Mouse (Mus musculus): Measurements from ENCODE around the gene Atl1. TPM values are rescaled to one million over a fixed set of nuclear protein-coding genes. Genes with fewer than 3 reads are reported as not detected.

Atl1 gene
- 122 and 155 TPM in 2 replicates for polyA plus RNA-seq (2015; fragmentation: Nextera tagmentation; extraction: Ambion mirVana)

GRCm38 (mm10) chr12:69892371-69893251, at the start of gene Atl1, which contains the start of gene Map4k5:
Gene Atl1, plus strand, starts transcription at chr12:69892614.
Gene Map4k5, minus strand, starts transcription at chr12:69893200.
- ATAC-seq (ENCODE audit: low FRiP score) = peak; percentile 97
- Histone ChIP-seq H3K4me2 (peak within 1 kb of the TSS; percentile 71), H3K9ac (replicated peaks) (peak within 1 kb of the TSS; percentile 83), H3K36me3 (no peaks in the 10 kb centered on the region), H3K4me3 (replicated peaks) (peak within 1 kb of the TSS; percentile 98), H3K9me3 (replicated peaks) (no peaks in the 10 kb centered on the region), H3K27me3 (replicated peaks) (no peaks in the 10 kb centered on the region), H3K4me1 (peaks cover 36% of the 10 kb centered on the region), H3K27ac (replicated peaks) (peak within 1 kb of the TSS; percentile 96)
- WGBS = under 1% methylated on average over 112 of the region's 118 CpGs

DNA sequence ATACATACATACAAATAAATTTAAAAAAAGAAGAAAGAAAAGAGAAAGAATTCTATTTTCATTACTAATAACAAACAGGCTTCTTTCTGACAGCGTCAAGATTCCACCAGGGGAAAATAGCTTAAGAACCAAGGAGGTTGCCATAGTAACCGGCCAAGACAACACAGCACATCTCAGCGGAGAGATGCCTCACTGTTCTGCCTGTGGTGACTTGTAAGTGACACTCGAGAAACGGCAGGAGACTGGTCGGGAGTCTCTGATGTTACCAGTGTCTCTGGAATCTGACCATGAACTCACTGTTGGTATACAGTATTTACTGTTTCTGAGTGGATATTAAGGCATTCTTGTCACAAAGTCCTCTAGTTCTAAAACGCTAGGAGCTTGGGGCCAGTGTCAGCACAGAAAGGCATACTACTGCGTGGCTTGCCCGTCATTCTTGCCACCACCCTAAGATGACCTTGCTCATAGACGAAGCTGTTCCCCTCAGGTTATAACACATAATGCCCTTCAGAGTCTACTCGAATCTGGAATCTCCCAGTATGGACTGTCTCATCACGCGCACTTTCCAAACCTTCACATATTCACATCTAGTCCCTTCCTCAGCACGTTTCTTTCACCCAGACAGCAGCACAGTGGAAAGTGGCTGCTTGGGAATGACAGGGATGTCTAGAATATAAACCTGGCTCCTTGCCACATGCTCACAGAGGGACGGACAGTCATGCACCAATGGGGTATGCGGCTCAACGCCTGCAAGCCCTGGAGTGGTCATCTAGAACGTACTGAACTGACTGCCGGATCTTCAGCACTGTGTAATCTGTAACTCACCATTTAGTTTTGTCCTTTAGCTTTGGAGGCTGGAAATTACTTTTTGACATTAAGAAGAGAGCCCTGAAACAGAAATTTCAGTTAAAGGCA, 48.6 kb upstream of the Atl1 start:
- peak; percentile 86; the same call in 1 of the 2 replicates for ATAC-seq (ENCODE audit: low FRiP score)
- H3K9me3 ChIP-seq (replicated peaks) = no peaks in the 10 kb centered on the region
- H3K4me3 ChIP-seq (replicated peaks) = no peak overlapping the region
- H3K4me1 ChIP-seq = peaks cover 6% of the 10 kb centered on the region; the same call in 1 of the 2 replicates
- WGBS = 51% methylated on average over 19 of the region's 19 CpGs
- no peaks in the 10 kb centered on the region for H3K27me3 ChIP-seq (replicated peaks)
- no peak overlapping the region for H3K4me2 ChIP-seq
- H3K27ac ChIP-seq (replicated peaks) = 0 out of 2 replicates have a peak overlapping the region, but pooled peaks have one; percentile 51
- no peak overlapping the region for H3K9ac ChIP-seq (replicated peaks)
- H3K36me3 ChIP-seq = peaks cover 29% of the 10 kb centered on the region

DNA sequence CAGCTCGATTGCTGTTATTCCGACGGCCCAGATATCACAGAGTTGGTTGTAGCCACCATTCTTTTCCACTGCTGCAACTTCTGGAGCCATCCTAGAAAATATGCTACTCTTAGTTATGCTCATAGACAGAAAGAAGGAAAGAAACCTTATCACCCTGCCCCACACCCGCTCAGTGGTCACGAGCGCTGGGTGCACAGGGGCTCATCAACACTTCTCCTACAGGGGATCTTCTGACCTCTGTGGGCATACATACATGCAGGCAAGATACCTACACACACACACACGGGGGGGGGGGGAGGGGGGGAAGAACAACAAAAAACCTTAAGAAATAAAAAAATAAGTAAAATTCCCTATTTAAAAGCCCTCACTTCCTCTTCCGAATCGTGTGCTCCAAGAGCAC, 46.7 kb upstream of the Atl1 start:
- ATAC-seq (ENCODE audit: low FRiP score) = no peak
- no peak overlapping the region for H3K4me2 ChIP-seq
- no peak overlapping the region for H3K27ac ChIP-seq (replicated peaks)
- peaks cover 27% of the 10 kb centered on the region for H3K36me3 ChIP-seq
- no peaks in the 10 kb centered on the region for H3K9me3 ChIP-seq (replicated peaks)
- H3K27me3 ChIP-seq (replicated peaks) = no peaks in the 10 kb centered on the region
- no peak overlapping the region for H3K9ac ChIP-seq (replicated peaks)
- H3K4me3 ChIP-seq (replicated peaks) = no peak overlapping the region
- 90% methylated on average over 9 of the region's 9 CpGs for WGBS
- peaks cover 6% of the 10 kb centered on the region; the same call in 1 of the 2 replicates for H3K4me1 ChIP-seq

- Histone ChIP-seq H3K9ac (replicated peaks) (no peak overlapping the region), H3K4me1 (peaks cover 6% of the 10 kb centered on the region; the same call in 1 of the 2 replicates), H3K27ac (replicated peaks) (no peak overlapping the region), H3K36me3 (peaks cover 25% of the 10 kb centered on the region), H3K4me2 (no peak overlapping the region), H3K27me3 (replicated peaks) (no peaks in the 10 kb centered on the region), H3K4me3 (replicated peaks) (no peak overlapping the region), H3K9me3 (replicated peaks) (no peaks in the 10 kb centered on the region)
- ATAC-seq (ENCODE audit: low FRiP score) = no peak
- 95% methylated on average over 9 of the region's 9 CpGs for WGBS
Observed at GRCm38 (mm10) chr12:69846499-69846898, 45.9 kb upstream of the Atl1 start.

DNA sequence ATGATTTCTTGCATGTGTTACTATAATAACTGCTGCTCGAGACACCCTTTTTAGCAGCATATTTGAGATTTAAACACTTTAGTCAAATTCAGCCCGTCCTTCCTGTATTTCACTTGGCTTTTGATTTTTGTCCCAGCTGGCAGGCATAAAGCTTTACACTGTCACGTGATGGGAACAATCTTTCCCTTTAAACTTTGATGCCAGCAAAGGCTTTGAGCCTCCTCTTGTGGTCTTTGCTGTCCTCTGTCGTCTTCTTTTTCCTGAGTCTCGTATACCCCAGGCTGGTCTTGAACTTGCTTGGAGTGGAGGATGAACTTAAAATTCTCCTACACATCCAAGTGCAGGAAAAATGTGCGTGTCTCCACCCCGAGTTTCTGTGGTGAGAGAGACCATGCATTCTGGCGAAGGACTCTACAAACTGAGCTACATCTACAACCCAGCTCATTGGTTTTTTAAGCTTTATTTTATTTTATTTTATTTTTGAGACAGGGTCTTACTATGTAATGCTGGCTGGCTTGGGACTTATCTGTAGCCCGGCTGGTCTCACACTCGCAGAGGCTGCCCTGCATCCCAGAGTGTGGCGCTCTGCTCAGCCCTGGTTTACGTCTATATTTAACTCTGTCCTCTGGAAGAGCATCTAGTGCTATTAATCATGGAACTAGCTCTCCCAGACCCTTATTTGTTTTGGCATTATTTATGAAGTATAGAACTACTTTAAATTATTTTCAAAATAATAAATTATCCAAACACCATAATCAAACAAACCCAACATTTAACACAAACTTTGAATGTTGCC, 44.1 kb upstream of the Atl1 start:
- WGBS = 85% methylated on average over 12 of the region's 12 CpGs
- H3K27me3 ChIP-seq (replicated peaks) = no peaks in the 10 kb centered on the region
- H3K9ac ChIP-seq (replicated peaks) = no peak overlapping the region
- H3K9me3 ChIP-seq (replicated peaks) = no peaks in the 10 kb centered on the region
- peaks cover 22% of the 10 kb centered on the region for H3K36me3 ChIP-seq
- no peak overlapping the region for H3K4me3 ChIP-seq (replicated peaks)
- no peak overlapping the region for H3K4me2 ChIP-seq
- H3K4me1 ChIP-seq = peaks cover 6% of the 10 kb centered on the region; the same call in 1 of the 2 replicates
- ATAC-seq (ENCODE audit: low FRiP score) = no peak
- H3K27ac ChIP-seq (replicated peaks) = no peak overlapping the region

DNA sequence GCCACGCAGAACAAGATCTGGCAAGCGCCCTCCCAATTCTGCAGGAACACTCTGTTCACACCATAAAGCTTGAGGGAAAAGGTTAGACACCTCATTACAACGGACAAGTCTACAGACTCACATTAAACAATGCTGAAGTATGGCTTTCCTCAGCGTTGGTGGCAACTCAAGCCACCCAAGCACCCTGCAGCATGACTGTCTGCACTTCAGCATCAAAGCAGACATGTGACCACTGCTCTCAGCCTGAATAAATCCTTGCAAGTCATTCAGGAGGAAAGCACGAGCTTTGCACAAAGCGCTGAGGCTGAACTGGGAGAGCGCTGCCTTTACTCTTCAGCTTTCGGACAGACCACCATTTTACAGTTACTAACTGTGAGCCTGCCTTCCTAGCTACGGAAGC, 40.1 kb upstream of the Atl1 start:
- H3K9ac ChIP-seq (replicated peaks) = no peak overlapping the region

GRCm38 (mm10) chr12:69853387-69853786, 39.0 kb upstream of the Atl1 start:
- no peaks in the 10 kb centered on the region for H3K4me1 ChIP-seq
- peaks cover 20% of the 10 kb centered on the region for H3K36me3 ChIP-seq
- no peak overlapping the region for H3K4me2 ChIP-seq
- no peak overlapping the region for H3K9ac ChIP-seq (replicated peaks)
- no peak for ATAC-seq (ENCODE audit: low FRiP score)
- H3K9me3 ChIP-seq (replicated peaks) = no peaks in the 10 kb centered on the region
- H3K4me3 ChIP-seq (replicated peaks) = no peak overlapping the region
- H3K27ac ChIP-seq (replicated peaks) = no peak overlapping the region
- 88% methylated on average over 11 of the region's 11 CpGs for WGBS
- H3K27me3 ChIP-seq (replicated peaks) = no peaks in the 10 kb centered on the region

More for the DNA sequence above, 40.1 kb upstream of the Atl1 start:
- Histone ChIP-seq H3K4me1 (no peaks in the 10 kb centered on the region), H3K27ac (replicated peaks) (no peak overlapping the region), H3K4me3 (replicated peaks) (no peak overlapping the region), H3K9me3 (replicated peaks) (no peaks in the 10 kb centered on the region), H3K27me3 (replicated peaks) (no peaks in the 10 kb centered on the region), H3K36me3 (peaks cover 22% of the 10 kb centered on the region), H3K4me2 (no peak overlapping the region)
- no peak for ATAC-seq (ENCODE audit: low FRiP score)
- WGBS = 79% methylated on average over 9 of the region's 9 CpGs

GRCm38 (mm10) chr12:69853942-69854341, 38.5 kb upstream of the Atl1 start:
- Histone ChIP-seq H3K4me2 (no peak overlapping the region), H3K27me3 (replicated peaks) (no peaks in the 10 kb centered on the region), H3K36me3 (peaks cover 18% of the 10 kb centered on the region), H3K4me3 (replicated peaks) (no peak overlapping the region), H3K9ac (replicated peaks) (no peak overlapping the region), H3K4me1 (no peaks in the 10 kb centered on the region), H3K27ac (replicated peaks) (no peak overlapping the region), H3K9me3 (replicated peaks) (no peaks in the 10 kb centered on the region)
- ATAC-seq (ENCODE audit: low FRiP score) = no peak
- WGBS = 95% methylated on average over 2 of the region's 2 CpGs

GRCm38 (mm10) chr12:69855641-69856300, 36.6 kb upstream of the Atl1 start:
- Histone ChIP-seq H3K27me3 (replicated peaks) (no peaks in the 10 kb centered on the region), H3K9ac (replicated peaks) (no peak overlapping the region), H3K4me3 (replicated peaks) (no peak overlapping the region), H3K36me3 (peaks cover 12% of the 10 kb centered on the region; the same call in 1 of the 2 replicates), H3K27ac (replicated peaks) (no peak overlapping the region), H3K4me1 (no peaks in the 10 kb centered on the region), H3K9me3 (replicated peaks) (no peaks in the 10 kb centered on the region), H3K4me2 (no peak overlapping the region)
- 97% methylated on average over 12 of the region's 12 CpGs for WGBS
- no peak for ATAC-seq (ENCODE audit: low FRiP score)

GRCm38 (mm10) chr12:69856398-69856797, 36.0 kb upstream of the Atl1 start:
- ATAC-seq (ENCODE audit: low FRiP score) = no peak
- Histone ChIP-seq H3K9me3 (replicated peaks) (no peaks in the 10 kb centered on the region), H3K9ac (replicated peaks) (no peak overlapping the region), H3K4me2 (no peak overlapping the region), H3K27ac (replicated peaks) (no peak overlapping the region), H3K27me3 (replicated peaks) (no peaks in the 10 kb centered on the region), H3K36me3 (peaks cover 12% of the 10 kb centered on the region; the same call in 1 of the 2 replicates), H3K4me3 (replicated peaks) (no peak overlapping the region), H3K4me1 (no peaks in the 10 kb centered on the region)
- WGBS = 96% methylated on average over 10 of the region's 10 CpGs

All from neural tube, embryonic 15.5 days (tissue).